Mouse (Mus musculus) liver, postnatal 0 days (tissue): Measurements from ENCODE around the gene Mterf2.

ENCODE experiments used
- CTCF ChIP-seq: sonication (generic); IDR thresholded peaks from 2 replicates; pipeline ENCODE4 v1.5.1; 2016; ENCODE audit warnings: antibody characterized with exemption, low read depth
- EP300 ChIP-seq: IDR thresholded peaks from 2 replicates; pipeline ENCODE4 v1.6.1; 2016; ENCODE audit warnings: antibody characterized with exemption, low read depth, mild to moderate bottlenecking

- no peak for TF ChIP-seq CTCF
- no peak for TF ChIP-seq EP300
Observed at GRCm38 (mm10) chr10:85128453-85128852, 626 bp upstream of the Mterf2 start.
